ENCODE assay signal across 23 mouse cellular contexts in the genomic region with DNA sequence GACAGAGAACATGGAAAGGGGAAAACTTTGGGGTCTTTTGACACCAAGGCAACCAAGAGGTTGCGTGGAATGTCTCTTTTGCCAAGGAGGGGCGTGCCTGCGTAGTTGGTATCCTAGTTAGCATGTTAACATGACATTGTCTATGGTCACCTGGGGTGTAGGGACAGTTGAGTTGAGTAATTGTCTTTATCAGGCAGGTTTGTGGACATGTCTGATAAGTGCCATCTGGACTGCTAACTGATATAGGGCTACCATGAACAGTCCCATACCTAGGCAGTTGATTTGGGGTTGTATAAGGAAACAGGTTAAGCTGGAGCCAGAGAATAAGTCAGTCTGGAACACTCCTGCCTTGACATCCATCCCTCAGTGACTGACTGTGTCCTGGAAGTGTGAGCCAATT.
"Had no signal": no experiment of that assay in that cellular context is flagged by ENCODE, and none has a peak within 500 bp of the region (broad histone marks: within the 10 kb centered on the region; RNA-seq: fewer than 3 reads in every experiment).

No protein-coding gene starts in this region.

- ATAC-seq: liver, embryonic 12.5 days; liver, postnatal 0 days; midbrain, embryonic 15.5 days; midbrain, embryonic 16.5 days had no signal

- DNase-seq: liver; liver, embryonic 13.5 days; liver, postnatal 0 days; lung, adult 2 months had no signal

- H3K36me3 ChIP-seq: limb, embryonic 10.5 days; limb, embryonic 12.5 days; limb, embryonic 13.5 days; limb, embryonic 15.5 days; liver, embryonic 12.5 days; liver, embryonic 13.5 days; liver, embryonic 15.5 days; lung, embryonic 15.5 days; midbrain, embryonic 10.5 days; midbrain, embryonic 12.5 days; midbrain, embryonic 13.5 days; midbrain, embryonic 15.5 days had no signal

- H3K27ac ChIP-seq: limb, embryonic 10.5 days; limb, embryonic 12.5 days; limb, embryonic 13.5 days; limb, embryonic 15.5 days; liver, embryonic 12.5 days; liver, embryonic 13.5 days; liver, embryonic 14.5 days; liver, embryonic 15.5 days; lung, embryonic 15.5 days; macrophage; midbrain, embryonic 12.5 days; midbrain, embryonic 13.5 days; midbrain, embryonic 15.5 days had no signal

- H3K9me3 ChIP-seq: limb, embryonic 10.5 days; limb, embryonic 12.5 days; limb, embryonic 13.5 days; limb, embryonic 15.5 days; liver, embryonic 12.5 days; liver, embryonic 13.5 days; liver, embryonic 15.5 days; lung, embryonic 15.5 days; megakaryocyte, embryonic 14.5 days; midbrain, embryonic 10.5 days; midbrain, embryonic 12.5 days; midbrain, embryonic 13.5 days; midbrain, embryonic 15.5 days had no signal

- H3K4me3 ChIP-seq: limb, embryonic 10.5 days; limb, embryonic 12.5 days; limb, embryonic 13.5 days; limb, embryonic 15.5 days; liver, embryonic 12.5 days; liver, embryonic 13.5 days; liver, embryonic 15.5 days; lung, embryonic 15.5 days; midbrain, embryonic 10.5 days; midbrain, embryonic 12.5 days; midbrain, embryonic 13.5 days; midbrain, embryonic 15.5 days; myocyte had no signal

- H3K9ac ChIP-seq: limb, embryonic 12.5 days; limb, embryonic 13.5 days; limb, embryonic 15.5 days; liver, embryonic 12.5 days; liver, embryonic 13.5 days; liver, embryonic 14.5 days; liver, embryonic 15.5 days; liver, postnatal 0 days; lung, embryonic 14.5 days; lung, embryonic 15.5 days; midbrain, embryonic 12.5 days; midbrain, embryonic 13.5 days; midbrain, embryonic 15.5 days had no signal

- H3K27me3 ChIP-seq: liver, embryonic 15.5 days; lung, embryonic 15.5 days; midbrain, embryonic 15.5 days had no signal

- H3K4me2 ChIP-seq: limb, embryonic 12.5 days; limb, embryonic 13.5 days; limb, embryonic 15.5 days; liver, embryonic 11.5 days; liver, embryonic 12.5 days; liver, embryonic 13.5 days; liver, embryonic 15.5 days; lung, embryonic 14.5 days; lung, embryonic 15.5 days; midbrain, embryonic 11.5 days; midbrain, embryonic 12.5 days; midbrain, embryonic 13.5 days; midbrain, embryonic 15.5 days had no signal
